Mouse (Mus musculus) kidney, adult 11 months (tissue): ENCODE results near the gene Poc1b.
"Not testable (repeated sequence)": the region's sequence is repeated elsewhere in the genome, so short reads cannot be mapped to it uniquely, and the experiment has no call there.

Experiments
- DNase-seq: peaks from one replicate; pipeline ENCODE4 v3.0.0; 2022

Gene Poc1b

GRCm38 (mm10) chr10:99197125-99197524 lies 90.3 kb downstream of the Poc1b start:
- DNase-seq = no peak

GRCm38 (mm10) chr10:99197607-99198305 lies 90.9 kb downstream of the Poc1b start:
- DNase-seq = no peak

GRCm38 (mm10) chr10:99198946-99199345 lies 92.1 kb downstream of the Poc1b start:
- DNase-seq = no peak

GRCm38 (mm10) chr10:99200944-99201343 lies 94.1 kb downstream of the Poc1b start:
- DNase-seq = no peak

- DNase-seq = peak; percentile 30
Measured at GRCm38 (mm10) chr10:99201786-99202185, 95.0 kb downstream of the Poc1b start.

- DNase-seq = no peak
Measured at GRCm38 (mm10) chr10:99202363-99202762, 95.5 kb downstream of the Poc1b start.

GRCm38 (mm10) chr10:99203163-99203562 lies 96.3 kb downstream of the Poc1b start:
- no peak for DNase-seq

- no peak for DNase-seq
Measured at GRCm38 (mm10) chr10:99203577-99204487, 97.0 kb downstream of the Poc1b start.

- DNase-seq = no peak
Measured at GRCm38 (mm10) chr10:99204553-99204952, 97.7 kb downstream of the Poc1b start.

GRCm38 (mm10) chr10:99207121-99207520 lies 100.3 kb downstream of the Poc1b start:
- no peak for DNase-seq

GRCm38 (mm10) chr10:99209146-99209800 lies 102.4 kb downstream of the Poc1b start:
- DNase-seq = peak; percentile 65

GRCm38 (mm10) chr10:99211021-99211420 lies 104.2 kb downstream of the Poc1b start:
- DNase-seq = no peak

GRCm38 (mm10) chr10:99211503-99212265 lies 104.8 kb downstream of the Poc1b start:
- DNase-seq = no peak

- DNase-seq = no peak
Measured at GRCm38 (mm10) chr10:99214421-99215299, 107.8 kb downstream of the Poc1b start.

GRCm38 (mm10) chr10:99216570-99216969 lies 109.7 kb downstream of the Poc1b start:
- not testable (repeated sequence) for DNase-seq

- DNase-seq = no peak
Measured at GRCm38 (mm10) chr10:99221540-99221939, 114.7 kb downstream of the Poc1b start.

- DNase-seq = peak; percentile 59
Measured at GRCm38 (mm10) chr10:99222726-99223125, 115.9 kb downstream of the Poc1b start.

GRCm38 (mm10) chr10:99224218-99224617 lies 117.4 kb downstream of the Poc1b start:
- DNase-seq = peak; percentile 65

GRCm38 (mm10) chr10:99226782-99227181 lies 119.9 kb downstream of the Poc1b start:
- no peak for DNase-seq

- peak; percentile 64 for DNase-seq
Measured at GRCm38 (mm10) chr10:99227968-99228864, 121.4 kb downstream of the Poc1b start.
